Mouse (Mus musculus) testis, adult 2 months (tissue): ENCODE data around the gene Ppp2r1b.

Experiments
- CTCF ChIP-seq: fragments of 200-500 bp; IDR thresholded peaks from 2 replicates; pipeline ENCODE4 v1.5.1; 2012; ENCODE audit warnings: low read depth, mild to moderate bottlenecking, inconsistent platforms, low read length, moderate library complexity; ENCODE audit not compliant: control insufficient read depth, insufficient read depth, insufficient replicate concordance
- POLR2A ChIP-seq: fragments of 200-500 bp; IDR thresholded peaks from 2 replicates; pipeline ENCODE4 v1.6.1; 2012; ENCODE audit warnings: low read depth, mild to moderate bottlenecking, inconsistent platforms, low read length, moderate library complexity; ENCODE audit not compliant: control insufficient read depth

DNA sequence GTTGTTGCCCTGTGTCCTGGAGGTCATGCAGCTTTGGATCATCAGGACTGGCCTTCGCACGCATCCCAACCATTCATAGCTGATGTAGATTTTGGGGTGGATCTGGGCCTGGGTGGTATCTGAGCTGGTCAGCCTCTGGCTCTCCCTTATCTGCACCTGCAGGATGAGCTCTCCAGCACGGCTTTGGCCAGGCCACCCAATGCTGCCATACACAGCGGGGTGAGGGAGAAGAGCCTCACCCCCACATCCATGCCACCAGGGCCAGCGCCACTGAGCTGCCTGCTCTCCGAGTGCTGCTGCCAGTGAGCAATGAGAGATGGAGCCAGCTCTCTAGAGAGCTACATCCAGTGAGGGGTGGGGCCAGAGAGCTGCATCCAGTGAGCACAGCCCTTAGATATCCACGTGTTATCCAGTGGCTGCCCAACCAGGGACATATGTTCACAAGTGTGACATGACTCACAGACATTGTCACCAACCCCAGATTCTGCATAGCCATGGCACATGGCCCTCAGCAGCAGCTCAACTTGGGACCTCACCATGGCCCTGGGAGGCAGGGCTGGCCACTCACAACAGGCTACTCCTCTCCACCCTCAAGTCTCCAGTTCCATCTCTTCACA lies 41.9 kb upstream of the Ppp2r1b start:
- TF ChIP-seq CTCF (no peak), POLR2A (no peak)
